Comparison of ENCODE assay signal across 39 mouse cellular contexts in genomic region chr14:43793811-43794210, GRCm38 (mm10). TPM values are rescaled to one million over a fixed set of nuclear protein-coding genes. Genes with fewer than 3 reads are reported as not detected.
"Had no signal": no experiment of that assay in that cellular context is flagged by ENCODE, and none has a peak within 500 bp of the region (broad histone marks: within the 10 kb centered on the region; RNA-seq: fewer than 3 reads in every experiment).

No protein-coding gene starts in this region.

RNA-seq across cellular contexts. Expression of gene Gm8180, which starts 9.3 kb away (rescaled TPM):
- total RNA-seq: left cerebral cortex, adult 8-10 months; left cerebral cortex, postnatal 10 days; left cerebral cortex, postnatal 14 days; left cerebral cortex, postnatal 25 days; left cerebral cortex, postnatal 36 days; left cerebral cortex, postnatal 4 days; megakaryocyte progenitor cell, adult 5-6 weeks; megakaryocyte, adult 5-6 weeks; megakaryocyte-erythroid progenitor cell, adult 5-6 weeks; midbrain, postnatal 0 days; monocyte, adult 5-6 weeks had no signal
- polyA plus RNA-seq: limb, embryonic 10.5 days; limb, embryonic 11.5 days; limb, embryonic 12.5 days; limb, embryonic 13.5 days; limb, embryonic 14.5 days; limb, embryonic 15.5 days; liver, embryonic 11.5 days; liver, embryonic 12.5 days; liver, embryonic 13.5 days; liver, embryonic 14.5 days; liver, embryonic 15.5 days; liver, embryonic 16.5 days; lung, adult 2 months; lung, embryonic 14.5 days; lung, embryonic 15.5 days; lung, embryonic 16.5 days; lung, postnatal 0 days; macrophage; midbrain, embryonic 10.5 days; midbrain, embryonic 11.5 days; midbrain, embryonic 12.5 days; midbrain, embryonic 13.5 days; midbrain, embryonic 14.5 days; midbrain, embryonic 15.5 days; midbrain, embryonic 16.5 days; midbrain, postnatal 0 days; myocyte; neural tube, embryonic 11.5 days; neural tube, embryonic 12.5 days had no signal

RNA-seq across cellular contexts. Expression of gene Gm6526, which starts 46.1 kb away (rescaled TPM):
- total RNA-seq: left cerebral cortex, adult 8-10 months; left cerebral cortex, postnatal 10 days; left cerebral cortex, postnatal 14 days; left cerebral cortex, postnatal 25 days; left cerebral cortex, postnatal 36 days; left cerebral cortex, postnatal 4 days; megakaryocyte progenitor cell, adult 5-6 weeks; megakaryocyte, adult 5-6 weeks; megakaryocyte-erythroid progenitor cell, adult 5-6 weeks; midbrain, postnatal 0 days; monocyte, adult 5-6 weeks had no signal
- polyA plus RNA-seq: limb, embryonic 10.5 days; limb, embryonic 11.5 days; limb, embryonic 12.5 days; limb, embryonic 13.5 days; limb, embryonic 14.5 days; limb, embryonic 15.5 days; liver, embryonic 11.5 days; liver, embryonic 12.5 days; liver, embryonic 13.5 days; liver, embryonic 14.5 days; liver, embryonic 15.5 days; liver, embryonic 16.5 days; lung, adult 2 months; lung, embryonic 14.5 days; lung, embryonic 15.5 days; lung, embryonic 16.5 days; lung, postnatal 0 days; macrophage; midbrain, embryonic 10.5 days; midbrain, embryonic 11.5 days; midbrain, embryonic 12.5 days; midbrain, embryonic 13.5 days; midbrain, embryonic 14.5 days; midbrain, embryonic 15.5 days; midbrain, embryonic 16.5 days; midbrain, postnatal 0 days; myocyte; neural tube, embryonic 11.5 days; neural tube, embryonic 12.5 days had no signal
